Mouse (Mus musculus): ENCODE results near the gene Cdt1. TPM values are rescaled to one million over a fixed set of nuclear protein-coding genes. Genes with fewer than 3 reads are reported as not detected.

Cdt1 gene
- polyA plus RNA-seq, 1 experiment from 2014 or later: 52.3 TPM

- H3K9ac ChIP-seq (replicated peaks): 0 out of 2 replicates have a peak overlapping the region, but pooled peaks have one; percentile 12
- no peaks in the 10 kb centered on the region for H3K9me3 ChIP-seq
- peaks cover 11% of the 10 kb centered on the region; the same call in 1 of the 2 replicates for H3K36me3 ChIP-seq
- no peaks in the 10 kb centered on the region for H3K27me3 ChIP-seq
- 48% methylated on average over 12 of the region's 12 CpGs for WGBS
- H3K4me1 ChIP-seq (replicated peaks): peaks cover 5% of the 10 kb centered on the region; the same call in 1 of the 2 replicates
- no peak overlapping the region for H3K4me3 ChIP-seq (replicated peaks)
- no peak overlapping the region for H3K27ac ChIP-seq
- no peak overlapping the region for H3K4me2 ChIP-seq
- ATAC-seq (ENCODE audit: insufficient number of reproducible peaks, insufficient read depth, low FRiP score, low TSS enrichment, low read depth): no peak
Observed at GRCm38 (mm10) chr8:122593240-122593639, 25.4 kb downstream of the Cdt1 start.

DNA sequence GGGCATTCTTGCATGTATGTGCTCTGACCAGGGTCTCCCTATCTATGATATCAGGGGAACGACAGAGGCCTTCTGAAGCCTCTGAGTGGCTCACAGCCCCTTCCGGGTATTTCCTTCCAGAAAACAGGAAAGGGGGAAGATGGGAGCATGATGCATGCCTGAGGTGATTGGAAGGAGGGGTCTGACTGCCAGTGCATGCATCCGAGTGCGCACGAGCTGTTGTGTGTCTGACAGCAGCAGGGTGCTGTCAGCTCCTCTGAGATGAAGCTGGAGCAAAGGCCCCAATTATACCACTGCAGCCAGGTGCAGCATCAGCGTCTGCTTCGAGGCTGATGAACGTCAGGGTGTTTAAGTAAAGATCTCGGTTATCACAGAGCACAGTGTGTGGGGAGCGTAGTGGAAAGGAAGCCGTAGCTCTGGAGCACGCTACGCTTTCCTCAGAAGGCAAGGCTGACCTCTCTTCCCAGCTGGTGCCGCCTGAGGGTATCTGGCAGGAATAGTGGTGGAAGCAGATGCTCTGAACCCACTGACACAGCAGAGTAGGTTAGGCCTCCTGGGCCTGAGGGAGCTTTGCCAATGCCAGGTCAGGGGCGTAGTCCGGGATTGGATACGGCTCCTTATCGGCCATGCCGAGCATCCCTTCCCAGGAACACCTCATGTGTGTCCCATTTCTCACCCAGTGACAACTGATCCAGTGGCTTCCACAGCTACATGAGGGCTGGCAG lies 26.1 kb downstream of the Cdt1 start:
- Histone ChIP-seq H3K4me1 (replicated peaks) (peaks cover 5% of the 10 kb centered on the region; the same call in 1 of the 2 replicates), H3K9ac (replicated peaks) (0 out of 2 replicates have a peak overlapping the region, but pooled peaks have one; percentile 12), H3K36me3 (peaks cover 15% of the 10 kb centered on the region; the same call in 1 of the 2 replicates), H3K4me2 (no peak overlapping the region), H3K27me3 (no peaks in the 10 kb centered on the region), H3K9me3 (no peaks in the 10 kb centered on the region), H3K4me3 (replicated peaks) (no peak overlapping the region), H3K27ac (no peak overlapping the region)
- ATAC-seq (ENCODE audit: insufficient number of reproducible peaks, insufficient read depth, low FRiP score, low TSS enrichment, low read depth): no peak
- WGBS: 77% methylated on average over 19 of the region's 19 CpGs

DNA sequence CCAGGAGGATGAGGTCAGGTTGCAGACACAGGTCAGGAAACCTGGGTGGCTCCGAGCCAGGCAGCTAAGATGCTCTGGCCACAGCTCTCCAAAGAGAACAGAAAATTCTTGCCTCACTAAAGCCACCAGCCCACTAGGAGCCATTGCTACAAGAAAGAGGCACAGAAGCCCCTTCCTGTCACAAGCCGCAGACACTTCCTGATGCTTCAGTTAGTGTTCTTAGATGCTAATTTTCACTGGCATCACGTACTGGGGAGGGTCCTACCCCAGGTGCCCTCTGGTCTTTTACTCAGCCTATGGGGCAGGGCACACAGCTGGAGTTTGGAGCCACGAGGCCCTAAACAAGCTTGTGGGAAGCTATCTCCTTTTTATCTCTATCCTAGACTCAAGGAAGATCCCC lies 28.2 kb downstream of the Cdt1 start:
- Histone ChIP-seq H3K4me1 (replicated peaks) (peaks cover 5% of the 10 kb centered on the region; the same call in 1 of the 2 replicates), H3K27me3 (no peaks in the 10 kb centered on the region), H3K4me3 (replicated peaks) (no peak overlapping the region), H3K9me3 (no peaks in the 10 kb centered on the region), H3K27ac (no peak overlapping the region), H3K36me3 (peaks cover 25% of the 10 kb centered on the region; the same call in 1 of the 2 replicates), H3K4me2 (no peak overlapping the region), H3K9ac (replicated peaks) (no peak overlapping the region)
- ATAC-seq (ENCODE audit: insufficient number of reproducible peaks, insufficient read depth, low FRiP score, low TSS enrichment, low read depth): no peak
- 57% methylated on average over 4 of the region's 4 CpGs for WGBS

- Histone ChIP-seq H3K9me3 (no peaks in the 10 kb centered on the region), H3K4me1 (replicated peaks) (no peaks in the 10 kb centered on the region), H3K36me3 (peaks cover 19% of the 10 kb centered on the region; the same call in 1 of the 2 replicates), H3K4me2 (no peak overlapping the region), H3K27me3 (no peaks in the 10 kb centered on the region; the same call in 1 of the 2 replicates), H3K4me3 (replicated peaks) (no peak overlapping the region), H3K27ac (no peak overlapping the region), H3K9ac (replicated peaks) (no peak overlapping the region)
- ATAC-seq (ENCODE audit: insufficient number of reproducible peaks, insufficient read depth, low FRiP score, low TSS enrichment, low read depth): no peak
- WGBS: 91% methylated on average over 9 of the region's 9 CpGs
Observed at GRCm38 (mm10) chr8:122600666-122601065, 32.9 kb downstream of the Cdt1 start.

GRCm38 (mm10) chr8:122604640-122605039 lies 36.8 kb downstream of the Cdt1 start:
- Histone ChIP-seq H3K4me1 (replicated peaks) (no peaks in the 10 kb centered on the region), H3K9me3 (no peaks in the 10 kb centered on the region), H3K36me3 (peaks cover 10% of the 10 kb centered on the region; the same call in 1 of the 2 replicates), H3K4me2 (no peak overlapping the region), H3K27me3 (no peaks in the 10 kb centered on the region; the same call in 1 of the 2 replicates), H3K4me3 (replicated peaks) (no peak overlapping the region), H3K9ac (replicated peaks) (no peak overlapping the region), H3K27ac (no peak overlapping the region)
- no peak for ATAC-seq (ENCODE audit: insufficient number of reproducible peaks, insufficient read depth, low FRiP score, low TSS enrichment, low read depth)
- WGBS: 32% methylated on average over 1 of the region's 1 CpGs

- Histone ChIP-seq H3K4me1 (replicated peaks) (peaks cover 1% of the 10 kb centered on the region), H3K9ac (replicated peaks) (no peak overlapping the region), H3K4me2 (no peak overlapping the region), H3K27me3 (no peaks in the 10 kb centered on the region; the same call in 1 of the 2 replicates), H3K36me3 (peaks cover 6% of the 10 kb centered on the region; the same call in 1 of the 2 replicates), H3K9me3 (no peaks in the 10 kb centered on the region), H3K27ac (no peak overlapping the region), H3K4me3 (replicated peaks) (no peak overlapping the region)
- ATAC-seq (ENCODE audit: insufficient number of reproducible peaks, insufficient read depth, low FRiP score, low TSS enrichment, low read depth): no peak
- WGBS: 82% methylated on average over 4 of the region's 4 CpGs
Observed at GRCm38 (mm10) chr8:122605367-122605766, 37.6 kb downstream of the Cdt1 start.

- H3K9ac ChIP-seq (replicated peaks): no peak overlapping the region
- H3K4me2 ChIP-seq: no peak overlapping the region
- no peaks in the 10 kb centered on the region for H3K36me3 ChIP-seq
- no peaks in the 10 kb centered on the region; the same call in 1 of the 2 replicates for H3K27me3 ChIP-seq
- no peak overlapping the region for H3K27ac ChIP-seq
- 83% methylated on average over 11 of the region's 12 CpGs for WGBS
- ATAC-seq (ENCODE audit: insufficient number of reproducible peaks, insufficient read depth, low FRiP score, low TSS enrichment, low read depth): no peak
- no peak overlapping the region for H3K4me3 ChIP-seq (replicated peaks)
- no peaks in the 10 kb centered on the region for H3K9me3 ChIP-seq
- peaks cover 7% of the 10 kb centered on the region for H3K4me1 ChIP-seq (replicated peaks)
Observed at GRCm38 (mm10) chr8:122606810-122607209, 39.0 kb downstream of the Cdt1 start.

GRCm38 (mm10) chr8:122610209-122610608 lies 42.4 kb downstream of the Cdt1 start:
- no peaks in the 10 kb centered on the region for H3K9me3 ChIP-seq
- 61% methylated on average over 4 of the region's 4 CpGs for WGBS
- 0 out of 2 replicates have a peak overlapping the region, but pooled peaks have one; percentile 59 for H3K4me3 ChIP-seq (replicated peaks)
- ATAC-seq (ENCODE audit: insufficient number of reproducible peaks, insufficient read depth, low FRiP score, low TSS enrichment, low read depth): no peak
- no peaks in the 10 kb centered on the region for H3K27me3 ChIP-seq
- H3K27ac ChIP-seq: no peak overlapping the region
- H3K36me3 ChIP-seq: peaks cover 10% of the 10 kb centered on the region; the same call in 1 of the 2 replicates
- no peak overlapping the region for H3K9ac ChIP-seq (replicated peaks)
- H3K4me2 ChIP-seq: peak overlapping the region; percentile 90
- H3K4me1 ChIP-seq (replicated peaks): peaks cover 18% of the 10 kb centered on the region

- Histone ChIP-seq H3K27ac (0 out of 2 replicates have a peak overlapping the region, but pooled peaks have one; percentile 37), H3K27me3 (no peaks in the 10 kb centered on the region)
Observed at GRCm38 (mm10) chr8:122610612-122611277, 42.9 kb downstream of the Cdt1 start.

GRCm38 (mm10) chr8:122611295-122612133 lies 43.7 kb downstream of the Cdt1 start, which contains the start of the genes Galns and Trappc2l:
Galns (minus strand) TSS chr8:122611463.
Trappc2l (plus strand) TSS chr8:122611640.
- Histone ChIP-seq H3K27ac (peak within 1 kb of the TSS; percentile 37; the same call in 1 of the 2 replicates), H3K4me2 (peak within 1 kb of the TSS; percentile 90), H3K36me3 (peaks cover 15% of the 10 kb centered on the region; the same call in 1 of the 2 replicates), H3K27me3 (no peaks in the 10 kb centered on the region), H3K4me3 (replicated peaks) (peak within 1 kb of the TSS; percentile 59), H3K9ac (replicated peaks) (peak within 1 kb of the TSS; percentile 73), H3K9me3 (no peaks in the 10 kb centered on the region), H3K4me1 (replicated peaks) (peaks cover 27% of the 10 kb centered on the region)
- peak; percentile 95 for ATAC-seq (ENCODE audit: insufficient number of reproducible peaks, insufficient read depth, low FRiP score, low TSS enrichment, low read depth)
- under 1% methylated on average over 53 of the region's 57 CpGs for WGBS

More at GRCm38 (mm10) chr8:122610612-122611277, 42.9 kb downstream of the Cdt1 start:
- Histone ChIP-seq H3K9me3 (no peaks in the 10 kb centered on the region), H3K9ac (replicated peaks) (peak overlapping the region; percentile 73), H3K36me3 (peaks cover 15% of the 10 kb centered on the region; the same call in 1 of the 2 replicates), H3K4me1 (replicated peaks) (peaks cover 19% of the 10 kb centered on the region), H3K4me2 (peak overlapping the region; percentile 90), H3K4me3 (replicated peaks) (peak overlapping the region; percentile 59)
- no peak; the same call in 1 of the 2 replicates for ATAC-seq (ENCODE audit: insufficient number of reproducible peaks, insufficient read depth, low FRiP score, low TSS enrichment, low read depth)
- 4% methylated on average over 20 of the region's 20 CpGs for WGBS
